10 mouse cellular contexts compared by ENCODE assay signal in genomic region chr9:67802241-67802640, GRCm38 (mm10). TPM values are rescaled to one million over a fixed set of nuclear protein-coding genes. Genes with fewer than 3 reads are reported as not detected.
A peak's percentile ranks its signal among the peaks of the same experiment; 100 is the strongest.
DNase-seq lines count a peak whose midpoint lies in the region; ATAC-seq and TF ChIP-seq lines count a peak whose summit lies in the region.
"Had no signal": no experiment of that assay in that cellular context is flagged by ENCODE, and none has a peak within 500 bp of the region (broad histone marks: within the 10 kb centered on the region; RNA-seq: fewer than 3 reads in every experiment).

No protein-coding gene starts in this region.

- H3K27ac ChIP-seq in hindbrain, embryonic 11.5 days (ENCODE audit: low read depth, low read length) = no peak overlapping the region
- no peak overlapping the region for H3K27ac ChIP-seq in hindbrain, embryonic 12.5 days
- no peak overlapping the region for H3K27ac ChIP-seq in cortical plate, adult 2 months (ENCODE audit: insufficient read depth, low read length)
- H3K27ac ChIP-seq: lung, embryonic 15.5 days had no signal

- peak; percentile 54 for TF ChIP-seq CTCF in cortical plate, adult 2 months (IDR thresholded peaks at IDR 0.05; ENCODE audit: extremely low read depth, insufficient read depth, low read length)

- H3K9ac ChIP-seq in hindbrain, embryonic 11.5 days (ENCODE audit: low read depth, low read length) = no peak overlapping the region
- no peak overlapping the region for H3K9ac ChIP-seq in hindbrain, embryonic 12.5 days
- H3K9ac ChIP-seq: lung, embryonic 15.5 days had no signal

- H3K4me2 ChIP-seq in hindbrain, embryonic 11.5 days (replicated peaks; ENCODE audit: low read depth, low read length) = no peak overlapping the region
- H3K4me2 ChIP-seq in hindbrain, embryonic 12.5 days (replicated peaks) = no peak overlapping the region
- H3K4me2 ChIP-seq: lung, embryonic 15.5 days had no signal

- H3K36me3 ChIP-seq in hindbrain, embryonic 11.5 days (ENCODE audit: control insufficient read depth, insufficient read depth, low read length) = no peaks in the 10 kb centered on the region
- no peaks in the 10 kb centered on the region for H3K36me3 ChIP-seq in hindbrain, embryonic 12.5 days
- H3K36me3 ChIP-seq: lung, embryonic 15.5 days had no signal

- no peaks in the 10 kb centered on the region for H3K4me1 ChIP-seq in hindbrain, embryonic 11.5 days (replicated peaks; ENCODE audit: control insufficient read depth, insufficient read depth, low read length)
- H3K4me1 ChIP-seq in hindbrain, embryonic 12.5 days = 0 out of 2 replicates have a peak, but pooled peaks cover 4% of the 10 kb centered on the region
- peaks cover 6% of the 10 kb centered on the region; the same call in 1 of the 2 replicates for H3K4me1 ChIP-seq in cortical plate, adult 2 months (ENCODE audit: control insufficient read depth, insufficient read depth, low read length)
- H3K4me1 ChIP-seq: lung, embryonic 15.5 days had no signal

- ATAC-seq in hindbrain, embryonic 11.5 days (ENCODE audit: low FRiP score) = no peak
- no peak for ATAC-seq in hindbrain, embryonic 12.5 days (ENCODE audit: low FRiP score)
- no peak for ATAC-seq in monocyte, adult 5-6 weeks (replicated peaks; ENCODE audit: insufficient number of reproducible peaks, low FRiP score, low TSS enrichment, poor library complexity, severe bottlenecking)

- no peaks in the 10 kb centered on the region for H3K27me3 ChIP-seq in hindbrain, embryonic 11.5 days (ENCODE audit: control insufficient read depth, insufficient read depth, low read length)
- no peaks in the 10 kb centered on the region for H3K27me3 ChIP-seq in hindbrain, embryonic 12.5 days

- H3K9me3 ChIP-seq in hindbrain, embryonic 11.5 days (ENCODE audit: control insufficient read depth, low read length) = no peaks in the 10 kb centered on the region
- H3K9me3 ChIP-seq in hindbrain, embryonic 12.5 days (replicated peaks) = no peaks in the 10 kb centered on the region
- H3K9me3 ChIP-seq: lung, embryonic 15.5 days had no signal

- no peak for TF ChIP-seq POLR2A in cortical plate, adult 2 months (IDR thresholded peaks at IDR 0.05; ENCODE audit: extremely low read depth, insufficient read depth, low read length)

- 39% methylated on average over 6 of the region's 6 CpGs for WGBS in hindbrain, embryonic 11.5 days
- WGBS in hindbrain, embryonic 12.5 days = 34% methylated on average over 6 of the region's 6 CpGs

- H3K4me3 ChIP-seq in hindbrain, embryonic 11.5 days (ENCODE audit: low read depth, low read length) = no peak overlapping the region
- H3K4me3 ChIP-seq in hindbrain, embryonic 12.5 days = no peak overlapping the region
- H3K4me3 ChIP-seq in cortical plate, adult 2 months (ENCODE audit: insufficient read depth, low read length) = no peak overlapping the region
- H3K4me3 ChIP-seq: erythroblast, embryonic 14.5 days; lung, embryonic 15.5 days had no signal

- DNase-seq in hindbrain, embryonic 11.5 days (ENCODE audit: low spot score) = peak; percentile 74
- DNase-seq in CD8-positive naive resting alpha-beta T cell, adult 2 months (ENCODE audit: low read depth in 2 of 2, low spot score in 2 of 2) = peak; percentile 29 to 55
- peak; percentile 74 for DNase-seq in ZHBTc4 (ENCODE audit: low read depth, low spot score)
- peak; percentile 75 for DNase-seq in kidney, postnatal 4 days
- DNase-seq in retina, adult 2 months (ENCODE audit: low read depth, low spot score) = peak; percentile 38

RNA-seq across cellular contexts. Expression of gene C2cd4a, which starts 29.9 kb away (rescaled TPM):
- polyA plus RNA-seq in hindbrain, embryonic 11.5 days (2014; fragmentation: Nextera tagmentation; extraction: Ambion mirVana) = not detected in 2 replicates
- 0.38 TPM in 1 of 2 replicates, not detected in the other for polyA plus RNA-seq in hindbrain, embryonic 12.5 days (2016; fragmentation: Nextera tagmentation; extraction: Ambion mirVana)
- polyA plus RNA-seq in cortical plate, adult 2 months (2012; rRNA removed) = 0.21 and 0.70 TPM in 2 replicates
- total RNA-seq in monocyte, adult 5-6 weeks (2017) = not detected in 3 replicates

RNA-seq across cellular contexts. Expression of gene Vps13c, which starts 38.0 kb away (rescaled TPM):
- 8.8 and 14.7 TPM in 2 replicates for polyA plus RNA-seq in hindbrain, embryonic 11.5 days (2014; fragmentation: Nextera tagmentation; extraction: Ambion mirVana)
- 9.1 and 9.3 TPM in 2 replicates for polyA plus RNA-seq in hindbrain, embryonic 12.5 days (2016; fragmentation: Nextera tagmentation; extraction: Ambion mirVana)
- polyA plus RNA-seq in cortical plate, adult 2 months (2012; rRNA removed) = 34.4 and 37.6 TPM in 2 replicates
- total RNA-seq in monocyte, adult 5-6 weeks (2017) = 36.3 to 68.6 TPM (median 52.1 TPM) in 3 replicates

RNA-seq across cellular contexts. Expression of gene C2cd4b, which starts 43.0 kb away (rescaled TPM):
- 0.11 TPM in 1 of 2 replicates, not detected in the other for polyA plus RNA-seq in hindbrain, embryonic 11.5 days (2014; fragmentation: Nextera tagmentation; extraction: Ambion mirVana)
- polyA plus RNA-seq in hindbrain, embryonic 12.5 days (2016; fragmentation: Nextera tagmentation; extraction: Ambion mirVana) = 0.33 and 0.52 TPM in 2 replicates
- 2.8 and 4.5 TPM in 2 replicates for polyA plus RNA-seq in cortical plate, adult 2 months (2012; rRNA removed)
- not detected in 3 replicates for total RNA-seq in monocyte, adult 5-6 weeks (2017)
- polyA plus RNA-seq: erythroblast, embryonic 14.5 days had no signal
